Comparison of ENCODE assay signal across 9 mouse cellular contexts in the genomic region with DNA sequence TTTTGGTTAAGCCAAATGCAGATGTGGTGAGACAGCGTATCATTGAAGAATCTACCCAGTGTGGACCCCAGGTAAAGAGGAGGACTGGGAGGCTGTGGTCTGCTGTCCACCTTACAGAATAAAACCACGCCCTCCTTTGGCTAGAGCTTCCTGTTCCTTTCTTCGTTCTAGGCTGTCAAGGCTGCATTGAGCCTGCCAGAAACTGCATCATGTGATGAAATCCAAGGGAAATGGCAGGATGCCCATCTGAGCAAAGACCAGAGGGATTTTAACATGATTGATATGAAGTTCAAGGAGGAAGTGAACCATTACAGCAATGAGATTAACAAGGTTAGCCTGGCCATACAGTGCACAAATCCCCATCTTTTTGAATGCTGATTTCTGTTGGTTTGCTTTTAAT. TPM values are rescaled to one million over a fixed set of nuclear protein-coding genes. Genes with fewer than 3 reads are reported as not detected.
A peak's percentile ranks its signal among the peaks of the same experiment; 100 is the strongest.
DNase-seq lines count a peak whose midpoint lies in the region; ATAC-seq and TF ChIP-seq lines count a peak whose summit lies in the region.
"Had no signal": no experiment of that assay in that cellular context is flagged by ENCODE, and none has a peak within 500 bp of the region (broad histone marks: within the 10 kb centered on the region; RNA-seq: fewer than 3 reads in every experiment).

No protein-coding gene starts in this region.

- H3K27ac ChIP-seq in forebrain, postnatal 0 days (ENCODE audit: low read depth, low read length) = no peak overlapping the region
- H3K27ac ChIP-seq in forebrain, embryonic 11.5 days (ENCODE audit: low read depth, low read length) = no peak overlapping the region
- H3K27ac ChIP-seq: liver, embryonic 14.5 days had no signal

- H3K4me3 ChIP-seq in forebrain, postnatal 0 days (ENCODE audit: low read depth, low read length) = no peak overlapping the region
- H3K4me3 ChIP-seq in forebrain, embryonic 11.5 days (ENCODE audit: low read depth, low read length) = no peak overlapping the region

- H3K9ac ChIP-seq in forebrain, postnatal 0 days = no peak overlapping the region
- H3K9ac ChIP-seq in forebrain, embryonic 11.5 days (ENCODE audit: low read length) = no peak overlapping the region
- H3K9ac ChIP-seq: liver, embryonic 14.5 days had no signal

- peaks cover 57% of the 10 kb centered on the region for H3K36me3 ChIP-seq in forebrain, postnatal 0 days (ENCODE audit: insufficient read depth)
- H3K36me3 ChIP-seq in forebrain, embryonic 11.5 days (ENCODE audit: control insufficient read depth, insufficient read depth, low read length) = peaks cover 4% of the 10 kb centered on the region; the same call in 1 of the 2 replicates

- ATAC-seq in forebrain, postnatal 0 days = no peak
- ATAC-seq in forebrain, embryonic 11.5 days (replicated peaks; ENCODE audit: low FRiP score) = no peak
- no peak for ATAC-seq in megakaryocyte-erythroid progenitor cell, adult 5-6 weeks (replicated peaks; ENCODE audit: low FRiP score, low TSS enrichment, poor library complexity, severe bottlenecking)

- DNase-seq in gastrocnemius, adult 18-20 months (ENCODE audit: low spot score) = peak; percentile 68
- DNase-seq in gastrocnemius, adult 8-10 months (ENCODE audit: low spot score in 2 of 2) = no peak
- peak; percentile 60 for DNase-seq in urinary bladder, postnatal 14 days (ENCODE audit: low spot score)
- no peak for DNase-seq in urinary bladder, postnatal 10 days (ENCODE audit: low spot score)
- peak; percentile 87 for DNase-seq in kidney, postnatal 14 days
- DNase-seq in forebrain, postnatal 0 days = no peak
- no peak for DNase-seq in forebrain, embryonic 11.5 days (ENCODE audit: low spot score)

- no peaks in the 10 kb centered on the region for H3K4me1 ChIP-seq in forebrain, postnatal 0 days (ENCODE audit: insufficient read depth)
- no peaks in the 10 kb centered on the region for H3K4me1 ChIP-seq in forebrain, embryonic 11.5 days (replicated peaks; ENCODE audit: control insufficient read depth, insufficient read depth, low read length)

- no peak overlapping the region for H3K4me2 ChIP-seq in forebrain, postnatal 0 days (ENCODE audit: low read depth)
- no peak overlapping the region for H3K4me2 ChIP-seq in forebrain, embryonic 11.5 days (ENCODE audit: low read depth, low read length, severe bottlenecking)

- 80% methylated on average over 3 of the region's 3 CpGs for WGBS in forebrain, postnatal 0 days
- 89% methylated on average over 3 of the region's 3 CpGs for WGBS in forebrain, embryonic 11.5 days

- no peak for TF ChIP-seq CTCF in forebrain, postnatal 0 days (IDR thresholded peaks at IDR 0.05; ENCODE audit: low read depth)

- no peaks in the 10 kb centered on the region for H3K9me3 ChIP-seq in forebrain, postnatal 0 days (ENCODE audit: low read length)
- no peaks in the 10 kb centered on the region for H3K9me3 ChIP-seq in forebrain, embryonic 11.5 days (ENCODE audit: control insufficient read depth, low read length)

- H3K27me3 ChIP-seq in forebrain, postnatal 0 days (ENCODE audit: insufficient read depth, low read length) = no peaks in the 10 kb centered on the region
- H3K27me3 ChIP-seq in forebrain, embryonic 11.5 days (ENCODE audit: control insufficient read depth, insufficient read depth, low read length) = no peaks in the 10 kb centered on the region

RNA-seq across cellular contexts. Expression of a gene that starts 41.7 kb away (rescaled TPM):
- total RNA-seq in gastrocnemius, adult 18-20 months (2021) = 10 to 100 TPM; 35.9 to 36.4 TPM
- 10 to 100 TPM; 29.0 to 37.6 (median 35.8) TPM for total RNA-seq in gastrocnemius, adult 8-10 months (2022)
- total RNA-seq in forebrain, postnatal 0 days (2014; rRNA removed) = 20.3 and 20.9 TPM in 2 replicates
- 8.1 and 13.5 TPM in 2 replicates for polyA plus RNA-seq in forebrain, postnatal 0 days (2015; fragmentation: Nextera tagmentation; extraction: Ambion mirVana)
- 32.9 and 38.5 TPM in 2 replicates for polyA plus RNA-seq in forebrain, embryonic 11.5 days (2014; fragmentation: Nextera tagmentation; extraction: Ambion mirVana)
- total RNA-seq in megakaryocyte-erythroid progenitor cell, adult 5-6 weeks (2014; fragmentation: Nextera tagmentation) = 64.8 and 73.2 TPM in 2 replicates
- 91.2 and 118 TPM in 2 replicates for total RNA-seq in megakaryocyte-erythroid progenitor cell, adult 5-6 weeks (2017)

RNA-seq across cellular contexts. Expression of a gene that starts 42.0 kb away (rescaled TPM):
- total RNA-seq in gastrocnemius, adult 18-20 months (2021) = 10 to 100 TPM; 61.9 to 66.2 TPM
- 10 to 100 TPM; 54.4 to 58.1 (median 55.9) TPM for total RNA-seq in gastrocnemius, adult 8-10 months (2022)
- 80.7 and 91.1 TPM in 2 replicates for total RNA-seq in forebrain, postnatal 0 days (2014; rRNA removed)
- 54.0 and 63.5 TPM in 2 replicates for polyA plus RNA-seq in forebrain, postnatal 0 days (2015; fragmentation: Nextera tagmentation; extraction: Ambion mirVana)
- 130 and 142 TPM in 2 replicates for polyA plus RNA-seq in forebrain, embryonic 11.5 days (2014; fragmentation: Nextera tagmentation; extraction: Ambion mirVana)
- 181 and 208 TPM in 2 replicates for total RNA-seq in megakaryocyte-erythroid progenitor cell, adult 5-6 weeks (2014; fragmentation: Nextera tagmentation)
- 211 and 291 TPM in 2 replicates for total RNA-seq in megakaryocyte-erythroid progenitor cell, adult 5-6 weeks (2017)

Comparison
In these comparisons a context has a peak if more than half of its experiments do, and no peak if none do; other contexts are left out.
1. DNase-seq: peak in gastrocnemius, adult 18-20 months (single experiment), urinary bladder, postnatal 14 days (single experiment) and kidney, postnatal 14 days (single experiment); none in gastrocnemius, adult 8-10 months (0 of 2), urinary bladder, postnatal 10 days (single experiment), forebrain, postnatal 0 days (single experiment) and forebrain, embryonic 11.5 days (single experiment).